Mouse (Mus musculus): Measurements from ENCODE around the gene a. TPM values are rescaled to one million over a fixed set of nuclear protein-coding genes. Genes with fewer than 3 reads are reported as not detected.
"Not testable (repeated sequence)": the region's sequence is repeated elsewhere in the genome, so short reads cannot be mapped to it uniquely, and the experiment has no call there.

Gene a
- polyA plus RNA-seq, 1 experiment from 2014 or later: 3.3 TPM

GRCm38 (mm10) chr2:154920896-154921295, 129.7 kb downstream of the a start:
- Histone ChIP-seq H3K4me1 (ENCODE audit: control insufficient read depth, insufficient read depth, low read length) (no peaks in the 10 kb centered on the region), H3K4me3 (ENCODE audit: low read depth, low read length) (no peak overlapping the region), H3K9ac (replicated peaks; ENCODE audit: low read length) (no peak overlapping the region), H3K27me3 (ENCODE audit: control insufficient read depth, insufficient read depth, low read length) (no peaks in the 10 kb centered on the region), H3K4me2 (ENCODE audit: low read depth, low read length) (no peak overlapping the region), H3K9me3 (replicated peaks; ENCODE audit: control insufficient read depth, low read length) (no peaks in the 10 kb centered on the region), H3K36me3 (replicated peaks; ENCODE audit: control insufficient read depth, insufficient read depth, low read depth, low read length) (no peaks in the 10 kb centered on the region), H3K27ac (replicated peaks; ENCODE audit: low read depth, low read length) (no peak overlapping the region)
- DNase-seq (ENCODE audit: low spot score) (no peak), ATAC-seq (replicated peaks; ENCODE audit: insufficient number of reproducible peaks, low FRiP score, low TSS enrichment, low read depth) (no peak)
- WGBS: 74% methylated on average over 7 of the region's 7 CpGs

DNA sequence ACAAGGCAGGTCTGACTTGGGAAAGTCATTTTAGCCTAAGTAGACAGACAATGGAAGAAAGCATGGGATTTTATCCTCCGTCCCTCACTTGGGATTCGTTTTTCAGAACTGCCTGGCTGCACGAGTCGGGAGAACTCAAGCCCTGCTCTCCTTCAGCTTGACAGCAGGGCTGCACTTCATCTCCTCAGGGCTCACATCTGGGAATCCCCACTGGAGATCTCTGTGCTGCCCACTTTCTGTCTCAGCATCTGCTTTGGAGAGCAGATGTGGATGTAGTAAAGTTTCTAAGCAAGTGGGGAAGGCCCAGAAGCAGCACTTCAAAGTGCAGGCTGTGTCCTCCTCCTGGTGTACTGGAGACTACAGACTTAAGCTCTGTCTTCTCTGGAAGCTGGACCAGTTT, 130.9 kb downstream of the a start:
- not testable (repeated sequence) for H3K4me2 ChIP-seq (ENCODE audit: low read depth, low read length); DNase-seq (ENCODE audit: low spot score); ATAC-seq (replicated peaks; ENCODE audit: insufficient number of reproducible peaks, low FRiP score, low TSS enrichment, low read depth); H3K27ac ChIP-seq (replicated peaks; ENCODE audit: low read depth, low read length); H3K27me3 ChIP-seq (ENCODE audit: control insufficient read depth, insufficient read depth, low read length); H3K9ac ChIP-seq (replicated peaks; ENCODE audit: low read length); H3K4me1 ChIP-seq (ENCODE audit: control insufficient read depth, insufficient read depth, low read length); H3K4me3 ChIP-seq (ENCODE audit: low read depth, low read length); H3K36me3 ChIP-seq (replicated peaks; ENCODE audit: control insufficient read depth, insufficient read depth, low read depth, low read length); H3K9me3 ChIP-seq (replicated peaks; ENCODE audit: control insufficient read depth, low read length)
- WGBS: no CpG with 5 or more reads among the region's 4 CpGs

DNA sequence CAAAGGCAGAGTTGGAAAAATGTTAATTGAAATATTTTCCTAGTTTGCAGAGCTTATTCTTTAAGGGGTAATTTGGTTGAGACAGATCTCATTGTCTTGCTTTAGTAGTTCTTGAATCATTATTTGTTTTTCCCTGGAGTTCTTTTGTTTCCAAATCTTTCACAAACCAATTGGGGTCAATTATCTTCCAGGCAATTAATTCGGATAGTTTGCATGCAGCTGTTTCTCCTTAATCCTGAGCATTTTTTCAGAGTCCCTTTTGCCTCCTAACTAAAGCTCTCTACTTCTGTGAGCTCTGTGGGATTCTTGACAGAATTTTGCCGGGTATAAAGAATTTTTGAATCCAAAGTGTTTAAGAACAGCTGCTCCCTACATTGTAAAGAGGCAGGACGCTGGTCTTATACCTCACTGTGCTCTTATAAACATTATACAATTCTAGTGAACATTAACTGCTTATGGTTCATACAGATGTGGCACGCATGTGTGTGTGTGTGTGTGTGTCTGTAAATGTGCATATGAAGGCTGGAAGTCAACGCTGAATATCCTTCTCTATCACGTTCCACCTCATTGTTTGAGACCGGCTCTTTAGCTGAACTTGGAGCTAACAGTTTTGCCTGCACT, 134.3 kb downstream of the a start:
- no peak for DNase-seq (ENCODE audit: low spot score)
- Histone ChIP-seq H3K9me3 (replicated peaks; ENCODE audit: control insufficient read depth, low read length) (no peaks in the 10 kb centered on the region), H3K27me3 (ENCODE audit: control insufficient read depth, insufficient read depth, low read length) (no peaks in the 10 kb centered on the region), H3K4me1 (ENCODE audit: control insufficient read depth, insufficient read depth, low read length) (no peaks in the 10 kb centered on the region), H3K4me3 (ENCODE audit: low read depth, low read length) (no peak overlapping the region), H3K27ac (replicated peaks; ENCODE audit: low read depth, low read length) (no peak overlapping the region), H3K4me2 (ENCODE audit: low read depth, low read length) (no peak overlapping the region), H3K9ac (replicated peaks; ENCODE audit: low read length) (no peak overlapping the region), H3K36me3 (replicated peaks; ENCODE audit: control insufficient read depth, insufficient read depth, low read depth, low read length) (no peaks in the 10 kb centered on the region)
- WGBS: 43% methylated on average over 7 of the region's 7 CpGs
- no peak for ATAC-seq (replicated peaks; ENCODE audit: insufficient number of reproducible peaks, low FRiP score, low TSS enrichment, low read depth)

DNA sequence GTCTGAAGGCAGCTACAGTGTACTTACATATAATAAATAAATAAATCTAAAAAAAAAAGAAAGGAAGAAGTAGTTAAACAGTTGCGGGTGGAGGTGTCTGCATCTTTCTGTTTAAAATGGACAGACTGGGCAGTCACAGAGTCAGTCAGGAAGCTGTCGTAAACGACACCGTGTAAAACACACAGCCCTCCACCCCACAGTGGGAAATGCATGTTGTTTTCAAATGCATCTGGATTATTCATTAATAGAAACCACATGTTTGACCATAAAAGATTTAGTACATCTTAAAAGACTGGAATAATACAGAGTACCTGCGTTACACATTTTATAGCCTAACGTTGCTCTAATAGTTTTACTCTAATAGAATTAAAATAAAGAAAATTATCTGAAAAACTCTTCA, 135.6 kb downstream of the a start:
- H3K4me1 ChIP-seq (ENCODE audit: control insufficient read depth, insufficient read depth, low read length): no peaks in the 10 kb centered on the region
- H3K4me2 ChIP-seq (ENCODE audit: low read depth, low read length): no peak overlapping the region
- ATAC-seq (replicated peaks; ENCODE audit: insufficient number of reproducible peaks, low FRiP score, low TSS enrichment, low read depth): no peak
- WGBS: 66% methylated on average over 6 of the region's 6 CpGs
- peak; percentile 26 for DNase-seq (ENCODE audit: low spot score)
- H3K27ac ChIP-seq (replicated peaks; ENCODE audit: low read depth, low read length): no peak overlapping the region
- no peak overlapping the region for H3K4me3 ChIP-seq (ENCODE audit: low read depth, low read length)
- H3K27me3 ChIP-seq (ENCODE audit: control insufficient read depth, insufficient read depth, low read length): no peaks in the 10 kb centered on the region
- H3K9me3 ChIP-seq (replicated peaks; ENCODE audit: control insufficient read depth, low read length): no peaks in the 10 kb centered on the region
- H3K36me3 ChIP-seq (replicated peaks; ENCODE audit: control insufficient read depth, insufficient read depth, low read depth, low read length): no peaks in the 10 kb centered on the region
- no peak overlapping the region for H3K9ac ChIP-seq (replicated peaks; ENCODE audit: low read length)

- Histone ChIP-seq H3K27ac (replicated peaks; ENCODE audit: low read depth, low read length) (no peak overlapping the region), H3K4me3 (ENCODE audit: low read depth, low read length) (no peak overlapping the region), H3K36me3 (replicated peaks; ENCODE audit: control insufficient read depth, insufficient read depth, low read depth, low read length) (no peaks in the 10 kb centered on the region)
Measured at GRCm38 (mm10) chr2:154928298-154928697, 137.1 kb downstream of the a start.

GRCm38 (mm10) chr2:154933884-154934283, 142.7 kb downstream of the a start:
- no peak for ATAC-seq (replicated peaks; ENCODE audit: insufficient number of reproducible peaks, low FRiP score, low TSS enrichment, low read depth)
- no peaks in the 10 kb centered on the region for H3K9me3 ChIP-seq (replicated peaks; ENCODE audit: control insufficient read depth, low read length)
- no peak overlapping the region for H3K9ac ChIP-seq (replicated peaks; ENCODE audit: low read length)
- H3K27me3 ChIP-seq (ENCODE audit: control insufficient read depth, insufficient read depth, low read length): no peaks in the 10 kb centered on the region
- H3K36me3 ChIP-seq (replicated peaks; ENCODE audit: control insufficient read depth, insufficient read depth, low read depth, low read length): no peaks in the 10 kb centered on the region
- 65% methylated on average over 4 of the region's 4 CpGs for WGBS
- no peaks in the 10 kb centered on the region for H3K4me1 ChIP-seq (ENCODE audit: control insufficient read depth, insufficient read depth, low read length)
- DNase-seq (ENCODE audit: low spot score): peak; percentile 60
- H3K27ac ChIP-seq (replicated peaks; ENCODE audit: low read depth, low read length): no peak overlapping the region
- H3K4me3 ChIP-seq (ENCODE audit: low read depth, low read length): no peak overlapping the region
- H3K4me2 ChIP-seq (ENCODE audit: low read depth, low read length): no peak overlapping the region

More at GRCm38 (mm10) chr2:154928298-154928697, 137.1 kb downstream of the a start:
- DNase-seq (ENCODE audit: low spot score): no peak
- ATAC-seq (replicated peaks; ENCODE audit: insufficient number of reproducible peaks, low FRiP score, low TSS enrichment, low read depth): 0 out of 2 replicates have a peak, but pooled peaks have one; percentile 29
- WGBS: 17% methylated on average over 2 of the region's 2 CpGs
- H3K9ac ChIP-seq (replicated peaks; ENCODE audit: low read length): no peak overlapping the region; the same call in 1 of the 2 replicates
- H3K4me1 ChIP-seq (ENCODE audit: control insufficient read depth, insufficient read depth, low read length): no peaks in the 10 kb centered on the region
- H3K27me3 ChIP-seq (ENCODE audit: control insufficient read depth, insufficient read depth, low read length): no peaks in the 10 kb centered on the region
- H3K9me3 ChIP-seq (replicated peaks; ENCODE audit: control insufficient read depth, low read length): no peaks in the 10 kb centered on the region
- H3K4me2 ChIP-seq (ENCODE audit: low read depth, low read length): no peak overlapping the region

- no peak overlapping the region for H3K27ac ChIP-seq (replicated peaks; ENCODE audit: low read depth, low read length)
- no peak overlapping the region for H3K9ac ChIP-seq (replicated peaks; ENCODE audit: low read length)
- DNase-seq (ENCODE audit: low spot score) (no peak), ATAC-seq (replicated peaks; ENCODE audit: insufficient number of reproducible peaks, low FRiP score, low TSS enrichment, low read depth) (no peak)
- H3K4me3 ChIP-seq (ENCODE audit: low read depth, low read length): no peak overlapping the region
- no peaks in the 10 kb centered on the region for H3K27me3 ChIP-seq (ENCODE audit: control insufficient read depth, insufficient read depth, low read length)
- no peaks in the 10 kb centered on the region for H3K4me1 ChIP-seq (ENCODE audit: control insufficient read depth, insufficient read depth, low read length)
- 67% methylated on average over 6 of the region's 6 CpGs for WGBS
- no peaks in the 10 kb centered on the region for H3K36me3 ChIP-seq (replicated peaks; ENCODE audit: control insufficient read depth, insufficient read depth, low read depth, low read length)
- no peak overlapping the region for H3K4me2 ChIP-seq (ENCODE audit: low read depth, low read length)
- no peaks in the 10 kb centered on the region for H3K9me3 ChIP-seq (replicated peaks; ENCODE audit: control insufficient read depth, low read length)
Measured at GRCm38 (mm10) chr2:154936106-154936505, 144.9 kb downstream of the a start.

GRCm38 (mm10) chr2:154936536-154937155, 145.4 kb downstream of the a start:
- DNase-seq (ENCODE audit: low spot score) (no peak), ATAC-seq (replicated peaks; ENCODE audit: insufficient number of reproducible peaks, low FRiP score, low TSS enrichment, low read depth) (no peak)
- no peaks in the 10 kb centered on the region for H3K4me1 ChIP-seq (ENCODE audit: control insufficient read depth, insufficient read depth, low read length)
- no peak overlapping the region for H3K27ac ChIP-seq (replicated peaks; ENCODE audit: low read depth, low read length)
- no peaks in the 10 kb centered on the region for H3K27me3 ChIP-seq (ENCODE audit: control insufficient read depth, insufficient read depth, low read length)
- H3K9me3 ChIP-seq (replicated peaks; ENCODE audit: control insufficient read depth, low read length): no peaks in the 10 kb centered on the region
- no peaks in the 10 kb centered on the region for H3K36me3 ChIP-seq (replicated peaks; ENCODE audit: control insufficient read depth, insufficient read depth, low read depth, low read length)
- WGBS: 80% methylated on average over 11 of the region's 11 CpGs
- H3K4me2 ChIP-seq (ENCODE audit: low read depth, low read length): no peak overlapping the region
- no peak overlapping the region for H3K9ac ChIP-seq (replicated peaks; ENCODE audit: low read length)
- H3K4me3 ChIP-seq (ENCODE audit: low read depth, low read length): no peak overlapping the region

All from embryonic facial prominence, embryonic 11.5 days (tissue).